Mouse (Mus musculus) left cerebral cortex, adult 18-20 months (tissue): ENCODE data around the gene Tmem60. TPM values are rescaled to one million over a fixed set of nuclear protein-coding genes. Genes with fewer than 3 reads are reported as not detected.

Experiments
- DNase-seq, 2 experiments: peaks; one replicate each; pipeline ENCODE4 v3.0.0; 2021 to 2022; ENCODE audit warnings: low spot score in 2 of 2, mixed read lengths in 1 of 2
- long read RNA-seq, 2 experiments: library from polyadenylated mRNA; stranded (forward); transcript quantifications; one replicate each; pipeline ENCODE4 v2.0.0; 2021
- total RNA-seq, 2 experiments: library from RNA; stranded (reverse); gene quantifications; 2 replicates each; pipeline ENCODE4 v1.2.3; 2021

The Tmem60 gene
- 10 to 100 TPM; 23.9 to 25.9 TPM for total RNA-seq
- long read RNA-seq, experiment 1, transcript Tmem60-201 (2 exons, 1,147 nt) = major isoform, 16 of 16 reads
- long read RNA-seq, experiment 1, partial matches to known transcripts = 0 of 16 reads
- long read RNA-seq, experiment 1, other reads (novel, unspliced or antisense) = 0 of 16 reads
- long read RNA-seq, experiment 2, transcript Tmem60-201 (2 exons, 1,147 nt) = major isoform, 25 of 25 reads
- long read RNA-seq, experiment 2, partial matches to known transcripts = 0 of 25 reads
- long read RNA-seq, experiment 2, other reads (novel, unspliced or antisense) = 0 of 25 reads

DNA sequence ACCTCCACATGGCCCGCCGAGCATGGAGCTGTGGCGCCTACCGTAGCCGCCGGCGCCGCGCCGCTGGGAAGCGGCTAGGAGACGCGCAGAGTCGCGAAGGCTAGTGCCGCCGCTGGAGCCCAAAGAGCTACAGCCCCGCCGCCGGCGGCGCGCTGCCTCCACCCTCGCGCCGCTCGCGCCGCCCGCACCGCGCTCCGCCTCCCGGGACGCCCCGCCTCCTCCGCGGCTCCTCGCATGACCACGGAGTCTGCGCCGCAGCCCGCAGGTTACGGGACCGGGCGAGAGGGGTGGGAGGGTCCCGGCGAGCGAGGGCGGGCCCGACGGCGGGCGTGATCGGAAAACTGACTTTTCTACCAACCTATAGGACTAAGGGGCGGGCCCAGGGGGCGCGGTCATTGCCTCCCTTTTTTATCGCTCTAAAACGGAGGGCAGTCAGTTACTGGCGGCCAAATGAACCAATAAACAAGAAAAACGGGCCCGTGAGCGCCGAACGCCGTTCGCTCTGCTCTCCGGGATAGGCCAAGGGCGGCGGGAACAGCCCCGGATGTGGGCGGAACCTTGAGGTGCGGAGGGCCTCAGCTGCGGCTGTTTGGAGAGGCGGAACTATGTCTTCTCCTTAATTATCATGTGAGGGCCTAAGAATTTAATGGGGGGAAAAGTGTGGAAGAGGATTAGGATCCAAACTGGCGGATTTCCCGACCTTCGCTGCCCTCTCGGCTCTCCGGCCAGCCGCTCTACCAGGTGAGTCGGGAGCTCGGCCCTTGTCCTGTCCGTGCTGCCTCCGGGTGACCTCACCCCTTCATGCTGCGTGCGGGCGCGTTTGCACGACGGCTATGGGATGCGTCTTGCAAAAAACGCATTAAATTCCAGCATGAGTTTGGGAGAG lies at the start of gene Tmem60, which contains the start of gene Phtf2:
Gene Tmem60 (plus strand): TSS at position 277 of the 886 bp plus-strand sequence.
Gene Phtf2 (minus strand): TSS at position 210 of the 886 bp plus-strand sequence.
- peak; percentile 97 to 99 for DNase-seq

DNA sequence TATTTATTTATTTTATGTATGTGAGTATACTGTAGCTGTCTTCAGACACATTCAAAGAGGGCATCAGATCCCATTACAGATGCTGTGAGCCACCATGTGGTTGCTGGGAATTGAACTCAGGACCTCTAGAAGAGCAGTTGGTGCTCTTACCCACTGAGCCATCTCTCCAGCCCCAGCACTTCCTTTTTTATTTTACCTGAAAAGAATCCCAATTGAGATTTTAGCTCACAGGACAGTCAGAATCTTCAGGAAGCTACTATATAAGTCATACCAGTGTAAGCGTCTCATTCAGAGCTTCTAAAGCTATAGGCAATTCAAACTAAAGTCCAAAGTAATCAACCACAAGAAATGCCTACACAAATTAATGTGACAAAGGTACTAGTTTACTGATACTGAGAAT lies 47.6 kb upstream of the Tmem60 start:
- DNase-seq = no peak

DNA sequence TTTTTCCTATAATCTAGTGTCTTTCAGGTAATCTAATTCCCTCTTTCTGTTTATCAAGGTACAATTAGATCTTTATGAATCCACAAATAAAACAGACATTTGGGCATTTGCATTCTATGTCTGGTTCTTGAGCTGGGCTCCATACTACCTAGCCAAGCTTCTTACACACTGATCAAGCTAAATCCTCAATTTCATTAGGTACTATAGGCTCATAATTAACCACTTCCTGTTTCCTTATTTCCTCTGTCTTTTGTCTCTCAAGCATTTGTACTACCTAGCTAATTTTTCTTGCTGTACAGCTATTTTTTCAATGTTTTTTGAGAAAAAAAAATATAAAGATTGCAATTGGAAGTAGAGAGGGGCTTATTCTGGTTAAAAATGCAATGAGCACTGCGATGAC lies 44.9 kb upstream of the Tmem60 start:
- DNase-seq = no peak

DNA sequence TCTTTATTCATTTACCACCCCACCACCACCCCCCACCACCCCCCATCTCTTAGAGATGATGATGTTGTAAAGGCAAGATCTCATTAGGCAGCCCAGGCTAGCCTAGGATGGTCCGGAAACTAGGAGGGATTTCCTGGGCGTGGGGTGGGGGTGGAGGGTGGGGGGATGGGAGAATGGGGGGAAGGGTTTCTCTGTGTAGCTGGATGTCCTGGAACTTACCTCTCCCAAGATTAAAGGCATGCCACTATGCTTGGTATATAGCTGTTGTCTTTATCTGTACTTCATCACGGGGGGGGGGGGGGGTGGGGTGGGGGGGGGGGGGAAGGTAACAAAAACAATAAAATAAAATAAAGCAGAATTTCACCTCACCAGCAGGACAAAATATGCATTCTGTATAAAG lies 38.6 kb upstream of the Tmem60 start:
- DNase-seq = no peak

DNA sequence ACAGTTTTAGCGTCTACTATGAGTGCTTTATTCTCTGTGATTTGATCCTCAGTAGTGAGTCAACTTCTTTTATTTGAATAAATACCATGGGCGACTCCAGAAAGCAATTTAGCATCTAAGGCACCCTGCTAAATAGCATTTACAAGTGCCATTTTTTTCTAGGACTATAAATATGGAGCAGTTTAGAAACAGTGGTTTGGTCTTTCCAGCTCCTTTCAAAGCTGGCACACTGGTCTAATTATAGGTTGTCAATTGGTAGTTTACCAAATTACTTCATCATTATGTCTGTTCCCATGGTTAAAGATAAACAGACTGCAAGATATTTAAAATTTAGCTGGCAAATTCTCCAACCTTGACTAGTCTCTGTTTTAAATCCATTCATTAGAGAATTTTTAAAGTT lies 38.2 kb upstream of the Tmem60 start:
- no peak for DNase-seq

DNA sequence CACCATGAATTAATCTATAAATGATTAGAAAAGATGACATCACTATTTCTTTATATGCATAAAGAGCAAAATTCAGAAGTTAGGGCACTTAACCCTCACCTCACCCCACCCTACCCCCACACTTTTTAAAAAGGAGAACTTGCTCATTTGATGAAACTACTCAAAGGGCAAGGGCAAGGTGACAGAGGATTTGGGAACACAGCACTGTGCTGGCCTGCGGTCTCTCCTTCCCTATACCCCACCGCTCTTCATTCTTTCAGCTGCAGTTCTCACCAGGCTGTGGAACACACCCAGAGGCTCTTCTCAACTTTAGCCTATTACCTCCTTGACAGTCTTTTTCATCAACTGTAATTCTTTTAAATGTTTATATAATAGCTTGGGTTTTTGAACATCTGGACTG lies 35.0 kb upstream of the Tmem60 start:
- no peak for DNase-seq

DNA sequence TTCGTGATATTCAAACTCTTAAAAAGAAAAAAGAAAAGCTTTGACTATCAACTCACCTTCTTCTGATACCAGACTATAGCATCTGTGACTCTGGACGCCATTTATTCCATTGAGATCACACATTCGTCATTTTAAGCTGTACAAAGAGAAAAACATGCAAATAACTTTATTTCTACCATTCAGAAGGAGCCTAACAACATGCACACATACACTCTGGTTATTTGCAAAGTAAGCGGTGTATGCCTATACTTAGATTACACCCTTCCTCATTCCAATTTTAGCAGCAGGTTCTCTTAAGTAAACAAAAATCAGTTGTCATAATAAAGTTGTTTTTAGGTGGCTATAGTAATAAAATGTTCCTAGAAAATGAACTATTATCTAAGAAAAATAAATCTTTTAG lies 26.9 kb upstream of the Tmem60 start:
- DNase-seq = no peak

DNA sequence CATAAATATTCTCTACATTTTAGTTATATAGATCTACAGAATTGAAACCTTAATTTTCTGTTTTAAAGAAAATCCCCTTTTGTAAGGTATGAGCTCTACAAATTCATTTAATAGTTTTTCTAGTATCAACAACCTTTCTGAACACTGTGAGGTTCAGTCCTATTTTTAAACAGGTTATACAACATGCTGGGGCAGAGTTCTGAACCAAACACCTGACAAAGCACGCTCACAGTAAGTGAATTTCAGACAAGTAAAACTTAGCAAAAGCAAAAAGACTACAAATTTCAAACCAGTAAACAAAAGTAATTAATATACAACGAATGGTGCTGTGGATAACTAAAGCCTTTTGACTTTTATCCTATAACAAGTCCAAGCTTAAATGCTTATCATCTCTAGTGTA lies 23.6 kb upstream of the Tmem60 start:
- no peak for DNase-seq

DNA sequence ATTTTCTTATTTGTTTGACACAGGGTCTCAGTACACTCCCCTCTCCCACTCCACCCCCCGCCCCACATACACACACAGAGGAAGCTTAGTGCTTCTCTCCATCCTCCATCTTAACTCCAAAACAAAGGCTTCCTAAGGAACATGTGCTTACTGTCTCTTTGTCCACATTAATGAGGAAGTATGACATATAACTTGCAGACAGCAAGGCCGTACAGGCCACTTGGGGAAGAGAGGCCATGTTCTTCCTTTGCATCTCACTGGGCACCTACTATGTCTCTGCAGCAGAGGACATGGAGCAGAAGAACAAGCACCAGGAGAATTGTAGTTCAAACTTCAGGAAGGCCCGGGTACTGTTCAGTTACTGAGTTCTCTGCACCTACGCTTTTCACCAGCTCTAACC lies 21.4 kb upstream of the Tmem60 start:
- DNase-seq = no peak

DNA sequence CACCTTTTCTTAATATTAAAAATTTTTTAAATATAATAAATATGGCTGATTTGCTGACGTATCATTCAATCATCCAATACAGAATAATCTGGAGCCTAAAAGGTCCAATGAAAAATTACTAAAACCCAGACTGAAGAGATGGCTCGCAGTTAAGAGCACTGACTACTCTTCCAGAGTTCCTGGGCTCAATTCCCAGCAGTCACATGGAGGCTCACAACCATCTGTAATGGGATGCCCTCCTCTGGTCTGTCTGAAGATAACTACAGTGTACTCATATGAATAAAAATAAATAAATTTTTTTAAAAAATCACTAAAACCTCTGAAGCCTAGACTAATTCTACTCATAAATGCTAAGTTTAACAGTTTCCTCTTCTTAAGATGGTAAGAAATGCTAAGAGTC lies 20.1 kb upstream of the Tmem60 start:
- DNase-seq = no peak

DNA sequence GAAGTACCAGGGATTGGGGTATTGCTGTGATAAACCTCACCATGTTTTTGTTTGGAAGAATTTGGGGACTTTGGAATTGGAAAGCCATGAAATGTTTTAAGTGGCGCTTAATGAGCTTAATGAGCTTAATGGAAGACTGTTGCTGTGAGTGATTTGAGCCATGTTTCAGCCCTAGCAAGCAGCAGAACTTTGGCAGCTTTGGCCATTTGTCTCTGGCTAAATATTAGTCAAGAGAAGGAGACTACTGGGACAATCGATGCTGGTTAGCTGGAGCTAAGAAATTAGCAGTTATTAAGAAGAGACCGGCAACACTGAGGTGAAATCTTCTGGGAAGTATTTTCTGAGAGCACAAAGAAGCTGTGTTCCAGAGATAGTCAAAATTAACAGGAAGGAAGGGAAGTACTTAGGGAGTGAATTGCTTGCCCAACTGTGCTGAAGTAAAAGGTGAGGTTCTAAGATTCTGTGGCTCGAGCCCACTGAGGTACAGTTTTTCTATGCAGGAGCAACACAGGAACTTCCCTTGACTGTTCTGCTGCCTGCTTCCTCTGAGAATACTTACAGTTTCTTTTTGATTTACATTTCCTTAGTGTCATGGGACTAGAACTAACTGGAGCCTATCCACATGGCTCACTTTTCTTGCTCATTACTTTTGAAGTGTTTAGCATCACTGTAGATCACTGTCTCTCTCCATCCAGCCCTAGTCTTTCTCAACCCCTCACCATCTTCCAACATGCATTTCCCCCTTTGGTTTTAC lies 17.6 kb upstream of the Tmem60 start:
- no peak for DNase-seq

DNA sequence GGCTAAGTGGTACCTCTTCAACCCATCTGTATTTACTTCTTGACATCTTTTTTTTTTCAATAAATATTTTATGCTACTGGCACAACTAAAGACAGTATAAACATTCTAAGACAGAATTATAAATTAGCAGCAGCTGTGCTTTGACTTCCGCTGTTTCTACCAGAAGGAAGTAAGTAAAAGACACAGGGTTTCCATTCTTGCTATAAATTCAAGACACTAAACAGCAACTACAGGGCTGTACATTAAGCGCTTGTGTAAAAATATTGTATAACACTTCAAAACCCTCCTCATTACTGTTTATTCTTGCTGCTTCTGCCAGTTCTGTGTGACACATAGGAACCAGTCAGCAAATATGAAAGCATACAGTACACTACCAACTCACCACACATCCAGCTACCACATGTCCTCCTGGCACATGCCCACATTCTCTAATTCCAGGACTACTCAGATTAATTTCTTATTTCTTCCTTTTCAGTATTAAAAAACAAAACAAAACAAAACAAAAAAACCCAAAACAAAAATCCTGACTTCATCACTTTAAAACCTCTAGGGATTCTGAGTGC lies 16.7 kb upstream of the Tmem60 start:
- no peak for DNase-seq

DNA sequence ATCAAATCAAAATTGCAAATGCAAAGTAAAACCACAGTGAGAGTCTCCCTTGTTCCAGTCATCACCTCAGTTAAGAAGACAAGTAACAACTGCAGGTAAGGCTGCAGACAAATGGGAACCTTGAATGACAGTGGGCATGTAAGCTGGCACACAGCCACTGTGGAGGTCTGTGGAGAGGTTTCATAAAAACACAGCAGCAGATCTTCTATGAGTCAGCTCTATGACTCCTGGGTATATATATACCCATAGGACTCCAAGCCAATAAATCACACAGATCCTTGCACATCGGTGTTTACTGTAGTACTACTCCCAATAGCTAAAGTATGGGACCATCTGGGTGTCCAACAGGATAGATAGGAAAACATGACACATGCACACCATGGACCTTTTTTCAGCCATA lies 8.8 kb upstream of the Tmem60 start:
- DNase-seq = no peak

DNA sequence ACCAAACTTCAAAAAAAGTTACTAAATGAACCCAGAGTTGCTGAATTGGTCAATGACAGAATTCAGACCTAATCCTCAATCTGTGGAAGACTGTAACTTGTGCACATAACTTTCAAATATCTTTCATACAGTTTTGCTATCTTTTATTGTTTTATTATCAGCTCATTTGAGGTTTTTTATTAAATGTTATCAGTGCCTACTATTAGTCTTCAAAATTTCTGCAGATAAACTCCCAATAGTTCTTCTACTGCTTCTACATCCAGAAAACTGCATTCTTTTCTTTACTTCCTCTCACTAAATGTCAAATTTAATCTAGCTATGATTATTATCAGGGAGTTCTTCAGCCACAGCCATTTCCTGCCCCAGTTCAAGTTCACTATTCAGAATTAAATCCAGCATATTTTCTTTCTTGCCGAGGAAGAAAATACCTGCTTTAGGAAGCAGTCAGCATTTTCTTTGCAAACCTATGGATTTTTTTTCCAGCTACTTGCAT lies 5.0 kb upstream of the Tmem60 start:
- DNase-seq = no peak

DNA sequence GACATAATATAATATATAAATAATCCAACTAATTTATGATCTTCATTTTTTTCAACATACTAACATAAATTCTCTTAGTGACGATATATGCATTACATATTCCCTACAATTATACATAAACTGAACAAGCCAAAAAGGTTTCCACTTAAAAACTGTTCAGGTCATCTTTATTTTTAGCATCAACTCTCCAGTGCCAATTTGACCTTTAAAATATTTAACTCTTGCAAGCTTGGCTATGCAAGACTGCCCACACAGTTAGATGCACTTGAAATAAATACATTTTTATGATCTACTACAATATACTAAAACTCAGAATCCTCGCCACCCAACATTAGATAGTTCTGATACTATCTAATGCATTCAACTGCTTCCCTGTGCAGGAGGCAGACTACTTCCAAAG lies 1.6 kb upstream of the Tmem60 start:
- DNase-seq = no peak

DNA sequence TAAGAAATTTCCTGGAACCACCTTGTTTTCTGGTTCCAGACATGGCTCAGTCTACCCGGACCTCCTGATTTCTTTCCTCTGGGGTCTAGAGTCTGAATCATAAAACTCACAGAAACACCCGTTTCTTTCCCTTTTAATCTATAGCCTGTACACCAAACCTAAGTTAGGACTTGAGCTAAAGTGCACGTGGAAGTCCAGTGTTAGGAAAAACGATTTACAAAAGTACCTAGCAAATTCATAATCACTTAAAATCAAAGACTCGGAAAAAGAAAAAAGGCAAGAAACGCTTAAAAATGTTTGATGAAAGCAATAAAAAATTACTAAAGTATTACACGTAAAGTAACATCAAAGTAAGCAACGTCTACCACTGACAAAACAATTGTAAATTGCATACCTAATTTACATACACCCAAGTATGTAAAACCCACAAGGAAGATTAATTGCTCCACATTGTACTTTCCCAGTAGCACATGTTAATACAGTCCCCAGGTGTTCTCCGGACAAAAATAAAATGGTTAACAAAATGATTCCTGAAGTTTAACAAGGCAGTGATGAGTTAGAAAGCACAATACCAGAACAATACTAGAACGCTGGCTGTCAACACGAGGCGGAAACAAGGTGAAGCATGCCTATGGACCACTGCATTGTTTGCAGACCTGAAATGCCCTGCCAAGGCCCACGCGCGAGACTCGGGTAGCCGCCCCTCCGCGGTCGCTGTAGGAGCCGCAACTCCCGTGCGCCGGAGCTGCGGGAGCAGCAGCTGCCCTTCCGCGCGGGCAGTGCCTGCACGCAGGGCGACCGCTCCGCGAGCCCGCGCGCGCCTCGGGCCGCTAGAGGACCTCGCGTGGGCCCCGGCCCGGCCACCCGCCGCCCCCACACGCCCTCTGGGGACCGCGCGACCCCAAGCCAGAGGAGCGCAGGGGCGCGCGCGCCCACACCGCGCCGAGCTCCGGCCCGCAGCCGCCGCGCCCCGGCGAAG lies 905 bp upstream of the Tmem60 start:
- peak; percentile 42 to 50 for DNase-seq

DNA sequence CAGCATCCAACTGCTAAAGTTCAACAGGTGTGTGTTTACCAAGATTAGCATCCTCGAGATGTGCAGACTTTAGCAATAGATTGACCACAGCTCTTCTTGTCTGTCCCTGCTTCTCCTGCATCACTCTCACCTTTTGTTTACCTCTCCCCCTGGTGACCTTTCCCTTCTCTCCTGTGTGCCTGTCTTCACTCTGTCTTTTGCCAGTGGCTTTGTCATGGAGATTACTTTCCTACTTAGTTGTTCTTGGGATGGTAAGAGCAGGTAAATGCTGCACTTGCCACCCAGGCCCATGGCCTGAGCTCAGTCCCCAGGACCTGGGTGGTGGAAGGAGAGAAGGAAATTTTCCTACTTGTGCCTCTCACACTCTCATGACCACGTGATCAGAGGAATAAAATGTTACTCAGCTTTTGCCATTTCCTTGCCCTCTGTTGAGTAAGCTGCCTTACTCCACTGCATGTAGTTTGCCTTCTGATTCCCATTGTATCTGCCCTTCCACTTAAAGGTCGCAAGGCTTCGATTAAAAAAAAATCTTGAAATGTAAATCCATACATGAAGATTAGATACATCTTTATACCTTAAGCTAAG lies 2.1 kb downstream of the Tmem60 start:
- DNase-seq = no peak

DNA sequence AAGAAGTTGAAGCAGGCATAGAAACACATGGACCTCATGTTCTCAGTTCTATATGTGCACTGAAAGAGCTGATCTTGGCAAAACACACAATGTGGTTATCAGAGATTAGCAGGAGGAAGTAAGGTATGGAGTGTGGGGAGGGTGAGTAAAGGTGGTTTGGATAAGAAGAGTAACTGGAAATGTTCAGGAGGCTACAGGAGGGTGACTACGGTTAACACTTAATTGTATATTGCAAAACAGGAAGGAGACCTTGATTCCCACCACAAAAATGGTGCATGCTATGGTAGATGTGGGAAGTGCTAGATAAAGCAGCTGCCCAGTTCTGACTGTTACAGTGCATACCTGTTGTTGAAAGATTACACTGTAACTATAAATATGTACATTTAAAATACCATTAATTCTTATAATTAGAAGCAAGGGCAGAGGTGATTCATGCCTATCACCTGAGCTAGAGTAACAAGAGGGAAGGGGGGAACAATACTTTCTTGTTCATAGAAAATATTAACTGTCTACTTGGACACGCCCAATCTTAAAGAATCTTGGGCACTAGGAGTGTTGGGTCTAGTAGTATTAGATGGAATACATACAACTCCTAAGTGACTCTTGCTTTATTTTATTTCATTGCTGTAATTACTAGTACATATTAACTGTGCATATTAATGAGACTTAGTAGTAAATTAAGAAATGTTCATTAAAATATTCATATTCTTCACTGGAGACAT lies 15.6 kb downstream of the Tmem60 start:
- no peak for DNase-seq

DNA sequence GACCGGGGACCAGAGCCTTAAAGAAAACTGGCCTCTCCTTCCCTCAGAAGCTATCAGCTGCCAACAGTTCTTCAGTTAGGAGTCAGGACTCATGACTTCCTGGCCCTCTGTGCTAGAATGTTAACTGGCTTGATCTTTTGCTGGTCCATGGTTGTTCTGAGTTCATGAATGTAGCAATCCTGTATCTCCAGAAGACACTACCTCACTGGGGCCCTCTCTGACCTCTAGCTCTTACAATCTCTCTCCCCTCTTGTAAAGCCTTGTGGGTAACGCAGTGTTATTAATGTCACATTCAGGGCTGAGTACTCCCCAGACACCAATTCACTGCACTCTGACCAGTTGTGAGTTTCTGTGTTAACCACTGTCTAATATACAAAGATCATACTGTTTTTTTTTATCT lies 22.7 kb downstream of the Tmem60 start:
- no peak for DNase-seq
